Mouse (Mus musculus) MEL (cell line): Measurements from ENCODE around the gene Casp3. TPM values are rescaled to one million over a fixed set of nuclear protein-coding genes. Genes with fewer than 3 reads are reported as not detected.

Experiments used
- DNase-seq: peaks from one replicate; pipeline ENCODE4 v3.0.0; 2011; ENCODE audit warnings: low read depth, low spot score
- H3K27ac ChIP-seq: 2 replicates; pipeline ENCODE4 v1.5.1; 2012; ENCODE audit warnings: low read depth, mild to moderate bottlenecking, control low read depth, low read length, moderate library complexity; ENCODE audit not compliant: control insufficient read depth
- H3K27me3 ChIP-seq, 2 experiments: fragments of 150-350 bp in 1 of 2; sonication (generic) in 1 of 2; 2 replicates each; pipeline ENCODE4 v1.6.1; 2012; ENCODE audit warnings: low read length in 2 of 2, mild to moderate bottlenecking in 2 of 2, improper control_type of control experiment in 1 of 2, moderate library complexity in 1 of 2; ENCODE audit not compliant: insufficient read depth in 2 of 2, control insufficient read depth in 1 of 2
- H3K36me3 ChIP-seq, 2 experiments: 2 replicates each; pipeline ENCODE4 v1.6.1; 2012 to 2014; ENCODE audit warnings: low read length in 2 of 2, improper control_type of control experiment in 1 of 2, inconsistent platforms in 1 of 2, mild to moderate bottlenecking in 1 of 2; ENCODE audit not compliant: insufficient read depth in 2 of 2, control insufficient read depth in 1 of 2
- H3K4me1 ChIP-seq, 2 experiments: fragments of 150-350 bp in 1 of 2; sonication (generic) in 1 of 2; 2 replicates each; pipeline ENCODE4 v1.6.1; 2012; ENCODE audit warnings: low read length in 2 of 2, improper control_type of control experiment in 1 of 2, mild to moderate bottlenecking in 1 of 2; ENCODE audit not compliant: insufficient read depth in 2 of 2, control insufficient read depth in 1 of 2
- H3K4me3 ChIP-seq, 2 experiments: fragments of 150-350 bp in 1 of 2; sonication (generic) in 1 of 2; 2 replicates each; pipeline ENCODE4 v1.5.1; 2012; ENCODE audit warnings: low read depth in 2 of 2, low read length in 2 of 2, mild to moderate bottlenecking in 2 of 2, moderate library complexity in 2 of 2, control low read depth in 1 of 2, improper control_type of control experiment in 1 of 2; ENCODE audit not compliant: control insufficient read depth in 1 of 2, insufficient read depth in 1 of 2
- H3K79me2 ChIP-seq: 2 replicates; pipeline ENCODE4 v1.6.1; 2012; ENCODE audit warnings: mild to moderate bottlenecking, low read length, moderate library complexity; ENCODE audit not compliant: control insufficient read depth, poor library complexity, insufficient read depth
- H3K9ac ChIP-seq: 2 replicates; pipeline ENCODE4 v1.6.1; 2012; ENCODE audit warnings: low read depth, mild to moderate bottlenecking, control low read depth, low read length, moderate library complexity; ENCODE audit not compliant: control insufficient read depth, poor library complexity, severe bottlenecking
- H3K9me3 ChIP-seq: fragments of 150-350 bp; sonication (generic); replicated peaks from 2 replicates; pipeline ENCODE4 v1.6.1; 2012; ENCODE audit warnings: mild to moderate bottlenecking, low read length, improper control_type of control experiment, moderate library complexity; ENCODE audit not compliant: insufficient read depth
- ELF1 ChIP-seq: IDR thresholded peaks from 2 replicates; pipeline ENCODE4 v1.6.1; 2014; ENCODE audit warnings: low read depth, mild to moderate bottlenecking, inconsistent platforms, low read length, improper control_type of control experiment, moderate library complexity
- EP300 ChIP-seq, 2 experiments: IDR thresholded peaks; 2 replicates each; pipeline ENCODE4 v1.6.1; 2011; ENCODE audit warnings: improper control_type of control experiment in 2 of 2, low read length in 2 of 2, low read depth in 1 of 2, mild to moderate bottlenecking in 1 of 2
- ETS1 ChIP-seq: IDR thresholded peaks from 2 replicates; pipeline ENCODE4 v1.6.1; 2012; ENCODE audit warnings: low read depth, mild to moderate bottlenecking, inconsistent platforms, low read length, improper control_type of control experiment, moderate library complexity
- GABPA ChIP-seq: IDR thresholded peaks from 2 replicates; pipeline ENCODE4 v1.6.1; 2012; ENCODE audit warnings: low read depth, mild to moderate bottlenecking, inconsistent platforms, low read length, improper control_type of control experiment, moderate library complexity
- GATA1 ChIP-seq: IDR thresholded peaks from 2 replicates; pipeline ENCODE4 v1.6.1; 2011; ENCODE audit warnings: low read depth, low read length, improper control_type of control experiment
- HCFC1 ChIP-seq: IDR thresholded peaks from 2 replicates; pipeline ENCODE4 v1.6.1; 2012; ENCODE audit warnings: low read depth, mild to moderate bottlenecking, inconsistent platforms, low read length, improper control_type of control experiment, moderate library complexity
- JUND ChIP-seq: IDR thresholded peaks from 2 replicates; pipeline ENCODE4 v1.6.1; 2011; ENCODE audit warnings: low read depth, mild to moderate bottlenecking, improper control_type of control experiment, low read length
- MAFK ChIP-seq: IDR thresholded peaks from 2 replicates; pipeline ENCODE4 v1.6.1; 2011; ENCODE audit warnings: low read depth, mild to moderate bottlenecking, low read length, improper control_type of control experiment, borderline replicate concordance
- MAZ ChIP-seq: IDR thresholded peaks from 2 replicates; pipeline ENCODE4 v1.6.1; 2012; ENCODE audit warnings: low read depth, mild to moderate bottlenecking, inconsistent platforms, low read length, improper control_type of control experiment
- MYB ChIP-seq: IDR thresholded peaks from 2 replicates; pipeline ENCODE4 v1.6.1; 2011; ENCODE audit warnings: mild to moderate bottlenecking, low read depth, low read length, improper control_type of control experiment
- MYC ChIP-seq: IDR thresholded peaks from 2 replicates; pipeline ENCODE4 v1.6.1; 2011; ENCODE audit warnings: low read depth, mild to moderate bottlenecking, low read length, improper control_type of control experiment, moderate library complexity
- NELFE ChIP-seq: IDR thresholded peaks from 2 replicates; pipeline ENCODE4 v1.6.1; 2011; ENCODE audit warnings: low read depth, low read length, improper control_type of control experiment
- NRF1 ChIP-seq: IDR thresholded peaks from 2 replicates; pipeline ENCODE4 v1.6.1; 2014; ENCODE audit warnings: low read depth, mild to moderate bottlenecking, inconsistent platforms, low read length, improper control_type of control experiment, moderate library complexity; ENCODE audit not compliant: poor library complexity, insufficient read depth, severe bottlenecking
- POLR2A ChIP-seq, 2 experiments: IDR thresholded peaks; 2 replicates each; pipeline ENCODE4 v1.6.1; 2011 to 2012; ENCODE audit warnings: low read length in 2 of 2, mild to moderate bottlenecking in 2 of 2, control low read depth in 1 of 2, improper control_type of control experiment in 1 of 2, low read depth in 1 of 2, moderate library complexity in 1 of 2; ENCODE audit not compliant: control insufficient read depth in 1 of 2, insufficient read depth in 1 of 2, poor library complexity in 1 of 2
- SIN3A ChIP-seq: IDR thresholded peaks from 2 replicates; pipeline ENCODE4 v1.6.1; 2012; ENCODE audit warnings: low read length, improper control_type of control experiment, inconsistent platforms
- SMC3 ChIP-seq: IDR thresholded peaks from 2 replicates; pipeline ENCODE4 v1.6.1; 2011; ENCODE audit warnings: low read depth, low read length, improper control_type of control experiment
- TAL1 ChIP-seq: IDR thresholded peaks from 2 replicates; pipeline ENCODE4 v1.6.1; 2012; ENCODE audit warnings: mild to moderate bottlenecking, inconsistent platforms, low read length, moderate library complexity, mixed read lengths
- TBP ChIP-seq: IDR thresholded peaks from 2 replicates; pipeline ENCODE4 v1.8.0; 2011; ENCODE audit warnings: low read depth, low read length, improper control_type of control experiment
- TCF12 ChIP-seq: IDR thresholded peaks from 2 replicates; pipeline ENCODE4 v1.6.1; 2014; ENCODE audit warnings: low read depth, mild to moderate bottlenecking, inconsistent platforms, low read length, improper control_type of control experiment, moderate library complexity
- USF1 ChIP-seq: IDR thresholded peaks from 2 replicates; pipeline ENCODE4 v1.6.1; 2014; ENCODE audit warnings: low read depth, mild to moderate bottlenecking, inconsistent platforms, low read length, improper control_type of control experiment, moderate library complexity
- ZKSCAN1 ChIP-seq: IDR thresholded peaks from 2 replicates; pipeline ENCODE4 v1.6.1; 2012; ENCODE audit warnings: low read depth, mild to moderate bottlenecking, inconsistent platforms, low read length, improper control_type of control experiment, moderate library complexity
- ZMIZ1 ChIP-seq: IDR thresholded peaks from 2 replicates; pipeline ENCODE4 v1.6.1; 2012; ENCODE audit warnings: low read depth, mild to moderate bottlenecking, inconsistent platforms, low read length, improper control_type of control experiment, moderate library complexity
- ZNF384 ChIP-seq: IDR thresholded peaks from 2 replicates; pipeline ENCODE4 v1.6.1; 2012; ENCODE audit warnings: low read depth, mild to moderate bottlenecking, inconsistent platforms, low read length, improper control_type of control experiment
- polyA plus RNA-seq, 2 experiments: library from polyadenylated mRNA; stranded (reverse) in 1 of 2; unstranded in 1 of 2; fragments of >175 nt in 1 of 2; fragments of >200 nt in 1 of 2; gene quantifications; 2 replicates each; pipeline versions ENCODE4 v1.2.1 to v1.2.4; 2012; ENCODE audit warnings: low replicate concordance in 2 of 2, low read depth in 1 of 2; ENCODE audit not compliant: insufficient read length in 2 of 2, insufficient read depth in 1 of 2, missing spikeins in 1 of 2
- total RNA-seq: library from RNA; depleted of rRNA; stranded (reverse); fragments of 300-350 nt; gene quantifications from 2 replicates; pipeline ENCODE4 v1.2.3, GENCODE M21; 2012

The Casp3 gene
- total and polyA plus RNA-seq, 3 experiments, result 74.7 to 185 (median 157) TPM

- H3K27ac ChIP-seq, result peak overlapping the region; percentile 61
Measured at GRCm38 (mm10) chr8:46599314-46599904, 17.7 kb upstream of the Casp3 start.

GRCm38 (mm10) chr8:46600959-46601707 is 16.0 kb upstream of the Casp3 start:
- H3K27ac ChIP-seq, result no peak overlapping the region
- no peak overlapping the region for H3K4me3 ChIP-seq
- no peaks in the 10 kb centered on the region for H3K79me2 ChIP-seq
- H3K9me3 ChIP-seq, result no peaks in the 10 kb centered on the region
- peaks cover 2 to 45% of the 10 kb centered on the region in 2 experiments for H3K36me3 ChIP-seq
- DNase-seq, result no peak
- no peak for TF ChIP-seq USF1
- no peak for TF ChIP-seq POLR2A (IDR thresholded peaks at IDR 0.05; ENCODE audit: control insufficient read depth in 1 of 2, insufficient read depth in 1 of 2, low read depth in 1 of 2, low read length in 2 of 2, poor library complexity in 1 of 2)
- TF ChIP-seq ZKSCAN1, result no peak
- no peak; a peak in 1 of 4 replicates for TF ChIP-seq EP300 (IDR thresholded peaks at IDR 0.05; ENCODE audit: low read depth in 1 of 2, low read length in 2 of 2)
- no peak for TF ChIP-seq MYB
- TF ChIP-seq GABPA, result no peak
- TF ChIP-seq JUND, result no peak
- TF ChIP-seq TBP, result no peak
- no peak for TF ChIP-seq ZMIZ1
- TF ChIP-seq ZNF384, result no peak
- no peak for TF ChIP-seq HCFC1
- no peak for TF ChIP-seq NELFE
- no peak for TF ChIP-seq TAL1
- TF ChIP-seq MAZ, result no peak
- peaks cover 26 to 43% of the 10 kb centered on the region in 2 experiments for H3K4me1 ChIP-seq
- no peak overlapping the region for H3K9ac ChIP-seq
- no peaks in the 10 kb centered on the region for H3K27me3 ChIP-seq

More at GRCm38 (mm10) chr8:46599314-46599904, 17.7 kb upstream of the Casp3 start:
- Histone ChIP-seq H3K4me1 (peaks cover 30 to 54% of the 10 kb centered on the region in 2 experiments), H3K9ac (peak overlapping the region; percentile 22; the same call in 1 of the 2 replicates), H3K79me2 (no peaks in the 10 kb centered on the region), H3K4me3 (no peak overlapping the region), H3K27me3 (no peaks in the 10 kb centered on the region), H3K36me3 (peaks cover 2 to 56% of the 10 kb centered on the region in 2 experiments; a peak in 3 of 4 replicates), H3K9me3 (no peaks in the 10 kb centered on the region)
- TF ChIP-seq TAL1 (peak; percentile 78), SIN3A (peak; percentile 46; the same call in 1 of the 2 replicates), TCF12 (peak; percentile 23; the same call in 1 of the 2 replicates), ELF1 (0 out of 2 replicates have a peak, but pooled peaks have one; percentile 10), SMC3 (no peak), MYC (peak; percentile 26; the same call in 1 of the 2 replicates), MAFK (no peak), TBP (no peak), EP300 (IDR thresholded peaks at IDR 0.05; ENCODE audit: low read depth in 1 of 2, low read length in 2 of 2) (peak in 1 of 2 experiments; percentile 41; a peak in 2 of 4 replicates), ETS1 (peak; percentile 60), GATA1 (peak; percentile 62), NRF1 (no peak)
- peak; percentile 59 for DNase-seq
